Comparison of ENCODE assay signal across 9 mouse cellular contexts in the genomic region with DNA sequence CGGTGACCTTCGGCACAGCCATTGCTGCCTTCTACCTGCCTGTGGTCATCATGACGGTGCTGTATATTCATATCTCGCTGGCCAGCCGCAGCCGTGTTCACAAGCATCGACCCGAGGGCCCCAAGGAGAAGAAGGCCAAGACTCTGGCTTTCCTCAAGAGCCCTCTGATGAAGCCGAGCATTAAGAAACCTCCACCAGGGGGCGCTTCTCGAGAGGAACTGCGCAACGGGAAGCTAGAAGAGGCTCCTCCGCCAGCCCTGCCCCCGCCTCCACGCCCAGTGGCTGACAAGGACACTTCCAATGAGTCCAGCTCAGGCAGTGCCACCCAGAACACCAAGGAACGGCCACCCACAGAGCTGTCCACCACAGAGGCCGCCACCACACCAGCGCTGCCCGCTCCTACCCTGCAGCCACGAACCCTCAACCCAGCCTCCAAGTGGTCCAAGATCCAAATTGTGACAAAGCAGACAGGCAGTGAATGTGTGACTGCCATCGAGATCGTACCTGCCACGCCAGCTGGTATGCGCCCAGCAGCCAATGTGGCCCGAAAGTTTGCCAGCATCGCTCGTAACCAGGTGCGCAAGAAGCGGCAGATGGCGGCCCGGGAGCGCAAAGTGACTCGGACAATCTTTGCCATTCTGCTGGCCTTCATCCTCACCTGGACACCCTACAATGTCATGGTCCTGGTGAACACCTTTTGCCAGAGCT. TPM values are rescaled to one million over a fixed set of nuclear protein-coding genes. Genes with fewer than 3 reads are reported as not detected.
DNase-seq lines count a peak whose midpoint lies in the region; ATAC-seq and TF ChIP-seq lines count a peak whose summit lies in the region.
"Had no signal": no experiment of that assay in that cellular context is flagged by ENCODE, and none has a peak within 500 bp of the region (broad histone marks: within the 10 kb centered on the region; RNA-seq: fewer than 3 reads in every experiment).

No protein-coding gene starts in this region.

- H3K36me3 ChIP-seq in MEL (ENCODE audit: control insufficient read depth in 1 of 2, insufficient read depth in 2 of 2, low read length in 2 of 2): peaks cover 0 to 5% of the 10 kb centered on the region in 2 experiments; a peak in 2 of 4 replicates
- no peaks in the 10 kb centered on the region for H3K36me3 ChIP-seq in embryonic facial prominence, embryonic 15.5 days

- H3K4me3 ChIP-seq in MEL (ENCODE audit: control insufficient read depth in 1 of 2, insufficient read depth in 1 of 2, low read depth in 2 of 2, low read length in 2 of 2): no peak overlapping the region
- no peak overlapping the region for H3K4me3 ChIP-seq in bone marrow, adult 2 months (replicated peaks; ENCODE audit: control insufficient read depth, low read depth, low read length)
- H3K4me3 ChIP-seq in embryonic facial prominence, embryonic 15.5 days (replicated peaks): no peak overlapping the region

- no peak overlapping the region for H3K27ac ChIP-seq in MEL (ENCODE audit: control insufficient read depth, low read depth, low read length)
- no peak overlapping the region for H3K27ac ChIP-seq in bone marrow, adult 2 months (ENCODE audit: control insufficient read depth, insufficient read depth, low read depth, low read length, poor library complexity)
- H3K27ac ChIP-seq in embryonic facial prominence, embryonic 15.5 days (replicated peaks): no peak overlapping the region

- intact Hi-C loops in heart, postnatal 36 days (cut with DNase I): loop anchor here (1.0 to 10.0 kb wide), 2 partner anchors 31 to 323 kb away; no protein-coding TSS in a partner anchor

- no peaks in the 10 kb centered on the region for H3K27me3 ChIP-seq in MEL (ENCODE audit: control insufficient read depth in 1 of 2, insufficient read depth in 2 of 2, low read length in 2 of 2)
- H3K27me3 ChIP-seq in embryonic facial prominence, embryonic 15.5 days: peaks cover 19% of the 10 kb centered on the region

- H3K9ac ChIP-seq in MEL (ENCODE audit: control insufficient read depth, low read depth, low read length, poor library complexity, severe bottlenecking): no peak overlapping the region
- no peak overlapping the region for H3K9ac ChIP-seq in embryonic facial prominence, embryonic 15.5 days

- no peak for TF ChIP-seq EP300 in MEL (IDR thresholded peaks at IDR 0.05; ENCODE audit: low read depth in 1 of 2, low read length in 2 of 2)

- TF ChIP-seq POLR2A in MEL (IDR thresholded peaks at IDR 0.05; ENCODE audit: control insufficient read depth in 1 of 2, insufficient read depth in 1 of 2, low read depth in 1 of 2, low read length in 2 of 2, poor library complexity in 1 of 2): no peak
- TF ChIP-seq POLR2A in bone marrow, adult 2 months (IDR thresholded peaks at IDR 0.05; ENCODE audit: borderline replicate concordance, control insufficient read depth, low read depth, low read length): no peak

- no peak for ATAC-seq in embryonic facial prominence, embryonic 15.5 days (ENCODE audit: insufficient number of reproducible peaks, low FRiP score, low TSS enrichment, low read depth)

- 42% methylated on average over 34 of the region's 34 CpGs for WGBS in bone marrow, adult 2 months
- WGBS in embryonic facial prominence, embryonic 15.5 days: 47% methylated on average over 34 of the region's 34 CpGs

- peaks cover 3 to 16% of the 10 kb centered on the region in 2 experiments for H3K4me1 ChIP-seq in MEL (ENCODE audit: control insufficient read depth in 1 of 2, insufficient read depth in 2 of 2, low read length in 2 of 2)
- H3K4me1 ChIP-seq in bone marrow, adult 2 months (ENCODE audit: control insufficient read depth, insufficient read depth, low read length): peaks cover 5% of the 10 kb centered on the region; the same call in 1 of the 2 replicates
- peaks cover 45% of the 10 kb centered on the region for H3K4me1 ChIP-seq in embryonic facial prominence, embryonic 15.5 days

- DNase-seq in MEL (ENCODE audit: low read depth, low spot score) (peak; percentile 81), MN1 (ENCODE audit: low spot score) (no peak)
- DNase-seq in heart, postnatal 36 days: peak; percentile 69 to 78
- peak; percentile 84 for DNase-seq in layer of hippocampus, postnatal 10 days (ENCODE audit: low spot score in 2 of 2)
- DNase-seq in lung, postnatal 10 days: peak; percentile 93
- peak; percentile 80 to 85 for DNase-seq in right cerebral cortex, postnatal 10 days (ENCODE audit: low spot score in 2 of 2)

- TF ChIP-seq CTCF in MEL (IDR thresholded peaks at IDR 0.05 in 2 of 3, conservative IDR thresholded peaks at IDR 0.05 in 1 of 3; ENCODE audit: control insufficient read depth in 1 of 3, insufficient read depth in 1 of 3, low read depth in 2 of 3, low read length in 3 of 3, poor library complexity in 1 of 3, severe bottlenecking in 1 of 3): peak; percentile 59 to 90 (median 76)
- peak; percentile 69 for TF ChIP-seq CTCF in bone marrow, adult 2 months (IDR thresholded peaks at IDR 0.05; ENCODE audit: control insufficient read depth, insufficient read depth, low read length)

- no peaks in the 10 kb centered on the region for H3K9me3 ChIP-seq in MEL (replicated peaks; ENCODE audit: insufficient read depth, low read length)
- H3K9me3 ChIP-seq in embryonic facial prominence, embryonic 15.5 days (replicated peaks): no peaks in the 10 kb centered on the region

- H3K4me2 ChIP-seq in embryonic facial prominence, embryonic 15.5 days (replicated peaks): peak overlapping the region; percentile 32

- peaks cover 28% of the 10 kb centered on the region for H3K79me2 ChIP-seq in MEL (ENCODE audit: control insufficient read depth, insufficient read depth, low read length, poor library complexity)

- peak; percentile 32 for TF ChIP-seq RAD21 in MEL (IDR thresholded peaks at IDR 0.05; ENCODE audit: low read depth, low read length)

TF ChIP-seq in MEL, 35 proteins besides CTCF, POLR2A, EP300 and RAD21:
- TF ChIP-seq MAZ (IDR thresholded peaks at IDR 0.05; ENCODE audit: low read depth, low read length): 0 out of 2 replicates have a peak, but pooled peaks have one; percentile 19
- TF ChIP-seq ZKSCAN1 (IDR thresholded peaks at IDR 0.05; ENCODE audit: low read depth, low read length): no peak
- TF ChIP-seq SMC3 (IDR thresholded peaks at IDR 0.05; ENCODE audit: low read depth, low read length): peak; percentile 62

RNA-seq across cellular contexts. Expression of gene Chrm4, which starts 0.9 kb away (rescaled TPM):
- total RNA-seq in MEL (2012; rRNA removed): 23.9 and 29.0 TPM in 2 replicates
- 10 to 100 TPM in 1 of 2 experiments, not detected in 1; 21.5 TPM for polyA plus RNA-seq in MEL (2012; ENCODE audit: insufficient read depth in 1 of 2, insufficient read length in 2 of 2, low read depth in 1 of 2, low replicate concordance in 2 of 2, missing spikeins in 1 of 2)
- polyA plus RNA-seq in bone marrow, adult 2 months (2011; ENCODE audit: insufficient read depth, insufficient read length, low replicate concordance, missing spikeins): not detected in 2 replicates
- polyA plus RNA-seq in embryonic facial prominence, embryonic 15.5 days (2015; fragmentation: Nextera tagmentation; extraction: Ambion mirVana): 0.25 and 0.49 TPM in 2 replicates
- not detected for total RNA-seq in heart, postnatal 36 days (2021)
- total RNA-seq in layer of hippocampus, postnatal 10 days (2021): 10 to 100 TPM; 20.0 to 21.3 TPM

RNA-seq across cellular contexts. Expression of gene Mdk, which starts 4.1 kb away (rescaled TPM):
- total RNA-seq in MEL (2012; rRNA removed): 0.19 and 0.59 TPM in 2 replicates
- 1 to 10 TPM in 1 of 2 experiments, not detected in 1; 3.4 TPM for polyA plus RNA-seq in MEL (2012; ENCODE audit: insufficient read depth in 1 of 2, insufficient read length in 2 of 2, low read depth in 1 of 2, low replicate concordance in 2 of 2, missing spikeins in 1 of 2)
- polyA plus RNA-seq in bone marrow, adult 2 months (2011; ENCODE audit: insufficient read depth, insufficient read length, low replicate concordance, missing spikeins): 14.9 and 18.6 TPM in 2 replicates
- polyA plus RNA-seq in embryonic facial prominence, embryonic 15.5 days (2015; fragmentation: Nextera tagmentation; extraction: Ambion mirVana): 879 and 898 TPM in 2 replicates
- total RNA-seq in heart, postnatal 36 days (2021): 1 to 10 TPM; 2.4 to 3.9 TPM
- 10 to 100 TPM; 44.3 to 49.4 TPM for total RNA-seq in layer of hippocampus, postnatal 10 days (2021)

RNA-seq across cellular contexts. Expression of gene Gm9821, which starts 17.5 kb away (rescaled TPM):
- 0.85 and 1.2 TPM in 2 replicates for total RNA-seq in MEL (2012; rRNA removed)
- polyA plus RNA-seq in MEL (2012; ENCODE audit: insufficient read depth in 1 of 2, insufficient read length in 2 of 2, low read depth in 1 of 2, low replicate concordance in 2 of 2, missing spikeins in 1 of 2): 10 to 100 TPM in 1 of 2 experiments, not detected in 1; 22.7 TPM
- not detected in 2 replicates for polyA plus RNA-seq in bone marrow, adult 2 months (2011; ENCODE audit: insufficient read depth, insufficient read length, low replicate concordance, missing spikeins)
- polyA plus RNA-seq in embryonic facial prominence, embryonic 15.5 days (2015; fragmentation: Nextera tagmentation; extraction: Ambion mirVana): 0.67 and 0.79 TPM in 2 replicates
- total RNA-seq in heart, postnatal 36 days (2021): not detected
- total RNA-seq in layer of hippocampus, postnatal 10 days (2021): not detected
- total RNA-seq: left cerebral cortex, adult 8-10 months had no signal

RNA-seq across cellular contexts. Expression of gene Dgkz, which starts 47.7 kb away (rescaled TPM):
- 65.6 and 66.1 TPM in 2 replicates for total RNA-seq in MEL (2012; rRNA removed)
- polyA plus RNA-seq in MEL (2012; ENCODE audit: insufficient read depth in 1 of 2, insufficient read length in 2 of 2, low read depth in 1 of 2, low replicate concordance in 2 of 2, missing spikeins in 1 of 2): 100 to 1,000 TPM in 1 of 2 experiments, not detected in 1; 165 TPM
- polyA plus RNA-seq in bone marrow, adult 2 months (2011; ENCODE audit: insufficient read depth, insufficient read length, low replicate concordance, missing spikeins): 82.4 and 229 TPM in 2 replicates
- polyA plus RNA-seq in embryonic facial prominence, embryonic 15.5 days (2015; fragmentation: Nextera tagmentation; extraction: Ambion mirVana): 36.3 and 39.9 TPM in 2 replicates
- total RNA-seq in heart, postnatal 36 days (2021): 10 to 100 TPM; 48.4 to 51.2 TPM
- 100 to 1,000 TPM; 313 to 336 TPM for total RNA-seq in layer of hippocampus, postnatal 10 days (2021)

Comparison
In these comparisons a context has a peak if more than half of its experiments do, and no peak if none do; other contexts are left out.
1. RNA of gene Chrm4, which starts 0.9 kb away (total RNA-seq): 23.9 to 29.0 TPM in MEL and 20.0 to 21.3 TPM in layer of hippocampus, postnatal 10 days; not detected in heart, postnatal 36 days; every median in the first group is over 10 times any median in the second.
2. RNA of gene Mdk, which starts 4.1 kb away (total RNA-seq): 44.3 to 49.4 TPM in layer of hippocampus, postnatal 10 days; 2.4 to 3.9 TPM in heart, postnatal 36 days and 0.19 to 0.59 TPM in MEL; every median in the first group is over 4 times any median in the second.